Mouse (Mus musculus): Measurements from ENCODE around the gene Olfr1447.

DNA sequence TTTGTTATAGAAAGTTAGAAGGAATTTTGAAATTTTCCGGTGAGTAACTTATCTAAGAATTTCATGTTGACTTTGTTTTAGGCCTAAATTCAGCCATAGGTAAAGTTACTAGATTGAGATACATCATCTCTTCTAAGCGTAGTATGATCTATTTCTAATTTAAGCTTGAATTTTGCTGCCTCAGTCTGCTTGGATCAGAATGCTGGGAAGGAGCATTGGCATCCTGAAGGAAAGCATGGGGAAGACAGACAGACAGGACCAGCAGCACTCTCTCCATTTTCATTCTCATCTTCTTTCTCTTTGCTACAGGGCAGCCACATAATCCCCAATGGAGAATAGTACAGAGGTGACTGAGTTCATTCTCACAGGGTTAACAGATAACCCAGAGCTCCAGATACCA is 20.0 kb downstream of the Olfr1447 start, which contains the start of gene Olfr1445:
- TF ChIP-seq CTCF (IDR thresholded peaks at IDR 0.05; ENCODE audit: borderline replicate concordance, extremely low read depth, insufficient read depth, insufficient read length) = no peak
- no peak for TF ChIP-seq POLR2A (IDR thresholded peaks at IDR 0.05; ENCODE audit: borderline replicate concordance, extremely low read depth, insufficient read depth, insufficient read length, poor library complexity, severe bottlenecking)

All from brain, embryonic 14.5 days (tissue).